In the genomic region with DNA sequence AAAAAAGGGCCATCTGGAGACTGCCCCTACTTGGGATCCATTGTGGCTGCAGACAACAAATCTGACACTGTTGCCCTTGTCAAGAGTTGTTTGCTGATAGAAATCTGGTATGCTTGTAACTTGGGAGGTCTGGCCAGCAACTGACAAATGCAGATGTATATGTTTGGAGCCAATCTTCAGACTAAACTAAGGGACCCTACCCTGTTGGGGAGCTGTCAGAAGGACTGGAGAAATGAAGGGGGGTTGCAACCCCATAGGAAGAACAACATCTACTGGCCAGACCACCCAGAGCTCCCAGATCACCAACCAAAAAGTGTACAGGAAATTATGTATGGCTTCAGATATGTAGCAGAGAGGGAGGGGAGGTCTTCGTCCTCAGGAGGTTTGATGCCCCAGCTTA, we compare ENCODE assay signal across 29 mouse cellular contexts.
"Had no signal": no experiment of that assay in that cellular context is flagged by ENCODE, and none has a peak within 500 bp of the region (broad histone marks: within the 10 kb centered on the region; RNA-seq: fewer than 3 reads in every experiment).

No protein-coding gene starts in this region.

- H3K27ac ChIP-seq: left cerebral cortex, adult 2 months; limb, embryonic 10.5 days; limb, embryonic 12.5 days; limb, embryonic 13.5 days; limb, embryonic 15.5 days; liver, embryonic 12.5 days; liver, embryonic 13.5 days; liver, embryonic 14.5 days; liver, embryonic 15.5 days; macrophage; midbrain, embryonic 10.5 days; midbrain, embryonic 12.5 days; midbrain, embryonic 13.5 days; midbrain, embryonic 15.5 days; neural tube, embryonic 12.5 days; neural tube, embryonic 13.5 days had no signal

- H3K9me3 ChIP-seq: limb, embryonic 10.5 days; limb, embryonic 12.5 days; limb, embryonic 13.5 days; limb, embryonic 15.5 days; liver, embryonic 12.5 days; liver, embryonic 13.5 days; liver, embryonic 15.5 days; megakaryocyte, embryonic 14.5 days; midbrain, embryonic 10.5 days; midbrain, embryonic 12.5 days; midbrain, embryonic 13.5 days; midbrain, embryonic 15.5 days; neural tube, embryonic 12.5 days; neural tube, embryonic 13.5 days had no signal

- H3K4me3 ChIP-seq: left cerebral cortex, adult 2 months; limb, embryonic 10.5 days; limb, embryonic 12.5 days; limb, embryonic 13.5 days; limb, embryonic 15.5 days; liver, embryonic 12.5 days; liver, embryonic 13.5 days; liver, embryonic 15.5 days; megakaryocyte, embryonic 14.5 days; midbrain, embryonic 10.5 days; midbrain, embryonic 12.5 days; midbrain, embryonic 13.5 days; midbrain, embryonic 15.5 days; myocyte; neural tube, embryonic 12.5 days; neural tube, embryonic 13.5 days had no signal

- H3K36me3 ChIP-seq: limb, embryonic 10.5 days; limb, embryonic 12.5 days; limb, embryonic 13.5 days; limb, embryonic 15.5 days; liver, embryonic 12.5 days; liver, embryonic 13.5 days; liver, embryonic 15.5 days; midbrain, embryonic 10.5 days; midbrain, embryonic 12.5 days; midbrain, embryonic 13.5 days; midbrain, embryonic 15.5 days; neural tube, embryonic 12.5 days; neural tube, embryonic 13.5 days had no signal

- H3K4me1 ChIP-seq: limb, embryonic 10.5 days; limb, embryonic 12.5 days; limb, embryonic 13.5 days; limb, embryonic 15.5 days; liver, embryonic 12.5 days; liver, embryonic 13.5 days; liver, embryonic 15.5 days; megakaryocyte, embryonic 14.5 days; midbrain, embryonic 10.5 days; midbrain, embryonic 12.5 days; midbrain, embryonic 13.5 days; midbrain, embryonic 15.5 days; neural tube, embryonic 12.5 days; neural tube, embryonic 13.5 days had no signal

- ATAC-seq: liver, embryonic 12.5 days; liver, postnatal 0 days; lung, postnatal 0 days; midbrain, embryonic 13.5 days; midbrain, embryonic 15.5 days; midbrain, embryonic 16.5 days had no signal

- DNase-seq: left cerebral cortex, postnatal 4 days; liver; liver, embryonic 13.5 days; liver, postnatal 0 days; lung, adult 2 months; lung, postnatal 14 days; lung, postnatal 4 days; midbrain, embryonic 14.5 days had no signal

- H3K27me3 ChIP-seq: limb, embryonic 12.5 days; limb, embryonic 13.5 days; limb, embryonic 15.5 days; liver, embryonic 12.5 days; liver, embryonic 13.5 days; liver, embryonic 15.5 days; megakaryocyte, embryonic 14.5 days; midbrain, embryonic 12.5 days; midbrain, embryonic 13.5 days; midbrain, embryonic 15.5 days; neural tube, embryonic 12.5 days; neural tube, embryonic 13.5 days had no signal

- H3K9ac ChIP-seq: limb, embryonic 12.5 days; limb, embryonic 13.5 days; limb, embryonic 15.5 days; liver, embryonic 12.5 days; liver, embryonic 13.5 days; liver, embryonic 14.5 days; liver, embryonic 15.5 days; liver, postnatal 0 days; midbrain, embryonic 12.5 days; midbrain, embryonic 13.5 days; midbrain, embryonic 15.5 days; neural tube, embryonic 12.5 days; neural tube, embryonic 13.5 days had no signal

- H3K4me2 ChIP-seq: limb, embryonic 12.5 days; limb, embryonic 13.5 days; limb, embryonic 15.5 days; liver, embryonic 11.5 days; liver, embryonic 12.5 days; liver, embryonic 13.5 days; liver, embryonic 15.5 days; midbrain, embryonic 11.5 days; midbrain, embryonic 12.5 days; midbrain, embryonic 13.5 days; midbrain, embryonic 15.5 days; neural tube, embryonic 12.5 days; neural tube, embryonic 13.5 days had no signal
